Mouse (Mus musculus) retina, postnatal 1 day (tissue): ENCODE data around the gene Igfbp2.
A peak's percentile ranks its signal among the peaks of the same experiment; 100 is the strongest.

Experiments used
- DNase-seq: peaks from one replicate; pipeline ENCODE4 v3.0.0-alpha.2; 2012

Gene Igfbp2

GRCm38 (mm10) chr1:72873511-72874286 lies 49.4 kb downstream of the Igfbp2 start:
- peak; percentile 70 for DNase-seq

- DNase-seq, result peak; percentile 80
Measured at GRCm38 (mm10) chr1:72874287-72875211, 50.2 kb downstream of the Igfbp2 start, which contains the start of gene Igfbp5. Gene Igfbp5, minus strand, starts transcription at chr1:72874884.

- no peak for DNase-seq
Measured at GRCm38 (mm10) chr1:72875708-72876107, 51.4 kb downstream of the Igfbp2 start.

- peak; percentile 32 for DNase-seq
Measured at GRCm38 (mm10) chr1:72876111-72876510, 51.8 kb downstream of the Igfbp2 start.

GRCm38 (mm10) chr1:72877892-72878291 lies 53.6 kb downstream of the Igfbp2 start:
- peak; percentile 71 for DNase-seq

- no peak for DNase-seq
Measured at GRCm38 (mm10) chr1:72878473-72879318, 54.4 kb downstream of the Igfbp2 start.

GRCm38 (mm10) chr1:72879319-72879634 lies 55.0 kb downstream of the Igfbp2 start:
- no peak for DNase-seq

- DNase-seq, result no peak
Measured at GRCm38 (mm10) chr1:72885111-72885818, 61.0 kb downstream of the Igfbp2 start.

- DNase-seq, result no peak
Measured at GRCm38 (mm10) chr1:72885819-72886169, 61.5 kb downstream of the Igfbp2 start.

- DNase-seq, result no peak
Measured at GRCm38 (mm10) chr1:72887910-72888309, 63.6 kb downstream of the Igfbp2 start.

- DNase-seq, result no peak
Measured at GRCm38 (mm10) chr1:72895821-72896220, 71.5 kb downstream of the Igfbp2 start.
